Mouse (Mus musculus) frontal cortex, adult (tissue): ENCODE measurements around the gene Klhl22.

Experiments
- ATAC-seq: cut with Nextera tagmentation; 2 replicates; pipeline ENCODE4 v1.9.2; 2017; ENCODE audit warnings: mild to moderate bottlenecking, moderate library complexity, mixed read lengths; ENCODE audit not compliant: low TSS enrichment

Klhl22 gene

DNA sequence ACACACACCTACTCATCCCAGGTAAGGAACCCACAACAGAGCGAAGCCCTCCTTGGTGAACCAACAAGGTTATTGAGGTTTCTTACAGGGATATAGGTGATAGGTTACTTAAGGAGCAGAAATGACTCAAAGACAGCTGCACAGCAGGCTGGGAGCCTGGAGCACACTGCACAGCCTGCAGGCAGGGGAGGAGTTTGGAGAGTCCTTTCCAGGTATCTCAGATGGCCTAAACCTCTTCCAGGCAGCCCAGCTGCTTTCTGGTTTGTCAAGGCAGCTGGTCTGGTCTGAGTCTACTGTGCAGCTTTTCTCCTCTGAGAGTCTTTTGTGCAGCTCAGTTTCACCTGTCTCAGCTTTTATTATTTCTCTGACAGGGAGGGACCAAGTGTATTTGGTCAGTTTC, 1.7 kb upstream of the Klhl22 start:
- no peak for ATAC-seq

DNA sequence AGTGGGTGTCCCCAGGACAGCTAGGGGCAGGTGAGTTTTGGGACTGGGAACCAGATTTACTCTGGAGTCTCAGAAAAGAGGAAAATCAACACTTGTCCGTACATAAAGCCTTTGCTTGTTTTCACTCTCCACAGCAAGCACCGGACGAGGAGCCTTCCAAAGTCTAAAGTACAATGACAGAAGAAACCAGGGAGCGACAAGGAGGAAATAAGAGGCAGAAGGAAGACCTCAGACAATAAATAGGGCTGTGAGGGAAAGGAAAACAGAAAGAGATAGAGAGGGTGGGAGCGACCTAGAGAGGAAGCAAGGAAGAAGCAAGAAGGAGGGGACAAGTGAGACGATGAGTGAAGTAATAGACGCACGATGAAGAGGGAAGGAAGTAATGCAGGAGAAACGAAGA, 516 bp upstream of the Klhl22 start:
- ATAC-seq: no peak; the same call in 1 of the 2 replicates

DNA sequence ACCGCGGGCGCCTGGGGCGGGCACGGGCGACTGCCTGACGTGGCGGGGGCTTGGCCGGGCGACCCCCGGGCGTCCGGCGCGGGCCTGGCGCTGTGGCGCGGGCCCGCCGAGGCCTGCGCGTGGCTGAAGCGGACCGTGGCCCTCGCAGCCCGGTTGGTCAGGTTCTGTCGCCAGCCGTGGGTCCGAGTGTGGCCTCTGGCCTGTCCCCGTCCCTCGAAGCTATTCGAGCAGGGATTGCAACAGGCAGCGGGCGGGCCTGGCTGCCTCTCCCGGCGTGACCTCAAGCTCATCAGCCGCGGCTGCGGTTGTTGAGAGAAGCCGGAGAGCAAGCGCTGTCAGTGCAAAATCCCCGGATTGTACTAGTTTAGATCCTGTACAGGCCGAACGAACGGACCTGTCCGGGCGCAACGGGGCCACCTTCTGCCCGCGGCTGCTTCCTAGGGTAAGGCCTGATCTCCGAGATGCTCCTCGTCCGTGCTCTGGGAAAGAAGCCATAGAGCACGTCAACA, 449 bp downstream of the Klhl22 start:
- peak; percentile 47 for ATAC-seq

DNA sequence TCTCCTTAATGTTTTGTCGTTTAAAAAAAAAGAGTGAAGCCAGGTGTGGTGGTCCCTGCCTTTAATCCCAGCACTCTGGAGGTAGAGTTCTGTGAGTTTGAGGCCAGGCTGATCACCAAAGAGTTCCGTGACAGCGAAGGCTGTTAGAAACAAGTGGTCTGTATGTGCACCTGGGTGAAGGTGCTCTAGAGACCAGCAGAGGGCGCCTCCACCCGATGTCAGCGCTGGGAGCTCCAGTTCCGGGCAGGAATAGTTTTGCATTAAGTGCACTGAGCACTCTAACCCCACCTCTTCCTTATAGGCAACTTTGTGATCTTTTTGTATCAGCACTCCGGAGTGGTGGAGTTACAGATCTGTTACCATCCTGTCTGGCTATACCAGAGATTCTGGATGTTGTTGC, 1.2 kb downstream of the Klhl22 start:
- ATAC-seq: no peak

DNA sequence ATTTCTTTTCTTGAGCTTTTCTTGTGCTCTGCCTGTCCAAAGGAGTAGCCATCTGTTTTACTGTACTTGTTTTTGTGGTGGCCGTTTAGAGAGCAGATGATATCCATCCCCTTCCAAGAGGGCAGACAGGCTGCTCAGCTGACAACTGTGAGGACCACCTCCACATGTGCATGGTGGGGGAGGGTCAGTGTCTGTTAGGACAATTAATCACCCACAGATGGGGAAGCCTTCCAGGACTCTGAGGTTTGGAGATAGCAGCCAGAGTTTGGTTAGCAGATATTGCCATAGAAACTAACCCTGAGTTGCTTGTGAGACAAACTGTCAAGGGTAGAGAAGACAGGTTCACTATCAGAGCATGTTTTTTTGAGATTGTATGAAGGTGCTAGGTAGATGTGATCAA, 1.7 kb downstream of the Klhl22 start:
- ATAC-seq: no peak

DNA sequence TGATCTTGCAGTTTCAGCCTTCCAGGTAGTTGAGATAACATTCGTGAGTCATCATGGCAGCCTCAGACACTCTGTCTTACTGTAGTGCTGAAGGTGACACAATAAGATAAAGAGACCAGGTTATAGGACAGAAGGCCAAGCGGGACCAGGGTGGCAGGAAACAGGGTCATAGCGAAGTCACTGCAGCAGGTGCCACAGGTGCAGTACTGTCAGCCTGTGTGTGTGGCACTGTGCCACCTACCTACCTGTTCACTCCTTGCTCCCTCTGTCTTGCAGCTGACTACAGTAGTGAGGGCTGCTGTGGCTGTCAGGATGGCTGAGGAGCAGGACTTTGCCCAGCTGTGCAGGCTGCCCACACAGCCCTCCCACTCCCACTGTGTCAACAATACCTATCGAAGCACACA, 4.7 kb downstream of the Klhl22 start:
- no peak for ATAC-seq

DNA sequence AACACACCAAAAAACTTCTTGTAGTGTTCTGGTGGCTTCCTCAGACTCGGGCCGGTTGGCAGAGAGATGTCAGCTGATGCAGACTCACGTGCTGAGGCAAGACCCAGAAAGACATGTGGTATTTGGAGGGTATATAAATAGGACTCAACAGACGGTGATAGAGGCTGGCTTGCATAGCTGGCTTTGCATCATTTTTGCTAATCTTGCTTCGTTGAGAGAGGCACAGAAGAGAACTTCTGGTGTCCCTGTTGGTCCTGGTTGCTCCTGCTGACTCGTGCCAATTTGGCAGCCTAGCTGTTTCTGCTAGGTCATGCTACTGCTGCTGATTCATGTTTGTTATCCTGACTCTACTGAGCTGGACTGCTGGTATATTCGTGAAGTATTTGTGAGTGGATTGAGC, 9.4 kb downstream of the Klhl22 start:
- ATAC-seq: peak; percentile 59

DNA sequence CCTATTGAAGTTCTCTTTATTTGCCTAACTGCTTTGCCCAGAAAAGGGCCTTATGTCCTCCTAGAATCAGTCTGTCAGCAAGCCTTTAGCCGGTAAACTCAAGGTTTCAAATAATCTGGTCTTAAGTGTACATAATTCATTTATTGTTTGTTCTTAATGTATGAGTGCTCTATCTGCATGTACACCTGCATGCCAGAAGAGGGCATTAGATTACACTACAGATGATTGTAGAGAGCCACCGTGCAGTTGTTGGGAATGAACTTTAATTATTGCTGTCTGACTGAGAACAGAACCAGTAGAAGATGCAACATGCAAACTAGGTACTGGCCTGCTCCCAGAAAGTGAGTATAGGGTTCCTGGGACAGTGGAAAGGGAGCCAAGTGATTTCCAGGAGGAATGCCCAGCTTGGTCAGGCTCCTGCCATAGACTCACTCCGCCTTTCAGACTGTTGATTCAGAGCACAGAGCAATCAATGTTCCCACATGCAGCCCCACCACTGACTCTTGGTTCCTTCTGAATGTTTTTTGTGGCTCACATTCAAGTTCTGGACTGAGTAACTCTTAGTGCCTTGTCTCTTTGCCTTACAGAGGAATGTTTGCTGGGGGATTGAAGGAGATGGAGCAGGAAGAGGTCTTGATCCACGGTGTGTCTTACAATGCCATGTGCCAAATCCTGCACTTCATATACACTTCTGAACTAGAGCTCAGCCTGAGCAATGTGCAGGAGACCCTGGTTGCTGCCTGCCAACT, 11.9 kb downstream of the Klhl22 start:
- no peak for ATAC-seq

DNA sequence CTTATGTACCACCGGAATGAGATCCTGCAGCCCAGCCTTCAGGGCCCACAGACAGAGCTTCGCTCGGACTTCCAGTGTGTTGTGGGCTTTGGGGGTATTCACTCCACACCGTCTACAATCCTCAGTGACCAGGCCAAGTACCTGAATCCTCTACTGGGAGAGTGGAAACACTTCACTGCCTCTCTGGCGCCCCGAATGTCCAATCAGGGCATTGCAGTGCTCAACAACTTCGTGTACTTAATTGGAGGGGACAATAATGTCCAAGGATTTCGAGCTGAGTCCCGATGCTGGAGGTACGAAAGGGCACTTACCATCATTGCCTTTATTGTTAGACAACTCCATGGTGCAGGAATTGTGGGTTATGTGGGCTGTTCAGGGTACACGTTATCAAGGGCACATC, 17.4 kb downstream of the Klhl22 start:
- ATAC-seq: no peak

DNA sequence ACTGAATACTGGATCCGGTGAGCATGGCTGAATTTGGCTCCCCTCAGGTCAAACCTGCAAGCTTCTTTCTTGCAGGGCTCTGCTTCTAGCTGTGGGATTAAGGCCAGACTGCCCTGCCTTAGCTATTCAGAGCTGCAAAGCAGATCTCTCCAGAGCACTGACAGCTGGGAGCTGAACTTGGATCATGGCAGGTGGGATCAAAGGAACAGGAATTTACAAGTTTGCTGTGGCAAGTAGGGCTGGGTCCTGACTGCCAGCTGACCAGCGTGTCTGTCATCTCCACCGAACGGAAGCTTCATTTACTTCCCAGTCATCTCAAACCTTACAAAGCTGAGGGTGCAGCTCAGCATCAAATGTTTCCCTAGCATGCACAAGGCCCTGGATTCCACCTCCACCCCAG, 18.8 kb downstream of the Klhl22 start:
- ATAC-seq: no peak

DNA sequence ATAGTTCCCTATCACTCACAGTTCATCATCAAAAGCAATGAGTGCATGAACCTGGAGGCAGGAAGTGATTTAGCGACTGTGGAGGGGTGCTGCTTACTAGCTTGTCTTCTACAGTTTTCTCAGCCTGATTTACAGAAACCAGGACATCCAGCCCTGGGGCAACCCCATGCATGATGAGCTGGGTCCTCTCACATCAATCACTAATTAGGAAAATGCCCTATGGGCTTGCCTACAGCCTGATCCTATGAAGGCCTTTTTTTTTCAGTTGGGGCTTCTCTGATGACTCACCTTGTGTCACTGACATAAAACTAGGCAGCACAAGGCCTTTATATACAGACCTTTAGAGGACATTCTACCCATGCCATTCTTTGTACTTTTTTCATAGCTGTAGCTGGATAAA, 20.3 kb downstream of the Klhl22 start:
- no peak for ATAC-seq

DNA sequence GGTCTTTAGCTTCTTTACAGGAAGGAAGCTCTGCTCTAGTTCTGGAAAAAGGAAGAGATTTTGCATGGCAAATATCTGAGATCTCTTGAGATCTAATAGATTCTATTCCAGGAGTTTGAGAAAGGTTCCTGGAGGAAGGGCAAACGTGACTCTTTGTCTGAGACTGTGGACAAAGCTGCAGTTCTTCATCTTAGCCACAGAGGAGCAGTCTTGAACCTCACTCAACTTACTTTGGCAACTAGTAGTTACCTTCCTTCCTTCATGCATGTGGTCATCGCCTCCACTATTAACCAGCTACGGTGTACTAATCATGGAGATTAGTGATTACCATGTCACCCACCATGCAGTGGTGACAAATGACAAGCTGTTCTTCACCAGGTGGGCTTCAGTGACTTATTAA, 25.9 kb downstream of the Klhl22 start:
- no peak; the same call in 1 of the 2 replicates for ATAC-seq

DNA sequence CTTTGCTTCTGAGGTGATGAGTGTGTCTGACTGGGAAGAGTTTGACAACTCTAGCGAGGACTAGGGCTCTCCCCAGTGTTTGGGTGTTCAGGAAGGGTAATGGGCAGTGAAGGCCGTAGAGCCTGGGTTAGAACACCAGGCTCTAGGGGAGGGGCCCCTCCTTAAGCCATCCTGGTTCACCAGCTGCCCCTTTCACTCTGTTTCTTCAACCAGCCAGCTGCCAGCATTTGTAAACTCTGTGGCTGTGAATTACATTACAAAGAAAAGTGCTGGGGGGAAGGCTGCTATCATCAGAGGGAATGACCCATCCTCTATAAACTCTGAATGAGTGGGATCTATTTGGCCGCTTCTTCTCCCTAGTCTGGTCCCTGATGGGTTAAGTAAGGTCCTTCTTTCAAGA, 33.3 kb downstream of the Klhl22 start:
- no peak for ATAC-seq

DNA sequence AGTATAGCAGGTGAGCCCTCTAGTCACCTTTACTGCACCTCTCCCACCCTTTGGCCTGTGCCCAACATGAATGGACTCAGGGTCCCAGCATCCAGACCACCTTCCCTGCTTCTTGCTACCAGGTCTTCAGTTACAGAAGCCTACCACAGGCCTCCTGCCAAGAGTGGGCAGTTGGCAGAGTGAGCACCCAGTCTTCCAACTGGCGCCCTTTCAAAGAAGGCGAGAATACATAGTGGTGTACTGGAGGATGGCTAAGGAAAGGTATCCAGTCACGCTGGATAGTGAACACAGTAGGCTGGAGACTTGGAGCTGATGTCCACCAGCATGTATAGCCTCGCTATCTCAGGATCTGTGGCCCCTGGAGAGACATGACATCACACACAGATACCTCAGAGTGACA, 34.6 kb downstream of the Klhl22 start:
- peak; percentile 72; the same call in 1 of the 2 replicates for ATAC-seq

DNA sequence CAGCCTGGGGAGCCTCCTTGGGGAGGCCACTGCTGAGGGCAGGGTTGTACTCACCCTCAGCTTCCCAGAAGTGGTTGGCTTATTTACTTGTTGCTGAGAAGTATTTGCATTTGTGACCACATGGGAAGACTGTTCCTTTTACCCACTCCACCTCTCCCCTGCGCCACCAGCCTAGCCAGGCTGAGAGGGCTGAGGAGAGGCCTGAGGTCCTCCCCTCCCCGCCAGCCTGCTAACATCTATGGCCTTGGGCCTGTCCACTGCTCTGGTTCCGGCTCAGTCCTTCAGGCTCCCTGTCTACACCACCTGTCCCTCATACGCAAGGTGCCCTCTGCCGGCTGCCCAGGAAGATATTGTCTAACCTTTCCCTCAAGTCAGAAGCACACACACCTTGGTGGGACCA, 36.2 kb downstream of the Klhl22 start:
- ATAC-seq: no peak

DNA sequence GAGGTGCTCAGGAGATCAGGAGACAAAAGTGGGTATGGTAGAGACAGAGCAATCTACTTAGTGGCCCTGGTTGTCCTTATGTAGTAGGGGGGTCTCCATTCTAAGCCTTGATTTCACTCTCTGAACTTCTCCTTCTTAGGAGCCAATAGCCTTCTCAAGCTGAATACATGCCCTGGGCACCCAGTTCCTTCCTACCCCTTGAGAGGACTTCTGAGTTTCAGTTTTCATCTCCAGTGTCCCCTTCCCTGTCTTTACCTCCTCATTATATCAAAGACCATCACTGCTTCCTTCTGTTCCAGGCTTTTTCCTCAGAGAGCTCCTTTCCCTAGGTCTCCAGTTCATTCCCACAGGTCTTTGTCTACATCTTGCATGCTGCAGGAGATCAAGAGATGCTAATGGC, 37.1 kb downstream of the Klhl22 start:
- ATAC-seq: no peak

DNA sequence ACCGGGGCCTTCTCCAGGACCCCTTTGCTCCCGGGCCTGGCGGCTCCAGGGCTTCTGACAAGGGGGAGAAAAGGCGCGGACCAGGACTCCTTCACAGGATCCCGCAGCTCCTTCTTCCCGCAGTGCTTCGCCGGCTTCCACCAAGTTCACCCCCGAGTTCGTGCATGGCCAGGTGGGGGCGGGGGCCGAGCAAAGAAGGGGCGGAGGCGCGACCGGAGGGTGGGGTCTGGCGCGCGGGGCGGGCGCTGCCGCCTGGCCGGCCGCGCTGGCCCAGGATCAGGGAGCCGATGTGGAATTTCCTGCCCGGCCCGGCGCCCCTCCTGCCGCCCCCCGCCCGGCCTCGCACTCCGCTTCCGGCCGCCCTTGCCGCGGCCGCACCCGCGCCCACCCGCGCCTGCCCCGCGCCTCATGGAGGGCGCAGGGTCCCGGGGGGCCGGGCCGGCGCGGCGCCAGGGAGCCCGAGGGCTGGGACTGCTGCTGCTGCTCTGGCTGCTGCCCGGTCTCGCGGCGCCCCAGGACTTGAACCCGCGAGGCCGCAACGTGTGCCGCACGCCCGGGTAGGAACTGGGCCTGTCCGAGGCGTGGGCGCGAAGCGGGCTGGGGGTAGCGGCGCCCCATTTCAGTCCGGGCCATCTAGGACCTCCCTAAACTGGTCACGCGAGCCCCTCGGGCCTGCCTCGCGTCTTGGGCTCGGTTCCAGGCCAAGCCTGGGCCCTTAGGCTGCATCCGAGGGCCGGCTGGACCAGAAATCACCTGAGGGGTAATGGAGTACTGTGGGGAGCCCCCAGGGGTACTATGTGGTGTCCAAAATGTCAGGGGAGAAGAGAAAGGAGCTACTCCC, 37.8 kb downstream of the Klhl22 start, which contains the start of gene Scarf2:
TSS of gene Scarf2 (plus strand) at position 312 of the 841 bp plus-strand sequence.
- no peak for ATAC-seq

DNA sequence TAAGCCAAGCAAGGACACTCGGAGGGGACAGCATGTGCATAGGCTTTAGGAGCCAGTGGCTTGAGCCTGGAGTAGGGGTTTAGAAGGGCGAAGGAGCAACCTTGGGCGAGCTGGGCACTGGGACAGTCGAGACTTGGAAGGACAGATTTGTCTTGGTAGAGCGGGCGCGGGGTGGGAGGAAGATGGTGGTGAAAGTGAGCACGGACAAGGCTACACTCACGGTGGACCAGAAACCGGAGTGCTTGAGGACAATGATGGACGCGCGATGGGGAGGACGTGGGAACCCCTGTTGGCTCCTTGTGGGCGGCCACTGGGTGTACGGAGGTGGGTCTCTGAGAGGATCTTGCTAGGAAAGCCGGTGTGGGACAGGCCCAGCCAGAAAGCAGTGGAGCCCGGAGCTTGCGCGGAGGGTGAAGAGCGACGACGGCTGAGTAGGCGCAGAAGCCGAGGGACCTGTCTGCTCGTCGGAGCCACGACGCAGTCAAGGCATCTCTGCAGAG, 38.4 kb downstream of the Klhl22 start:
- ATAC-seq: no peak

DNA sequence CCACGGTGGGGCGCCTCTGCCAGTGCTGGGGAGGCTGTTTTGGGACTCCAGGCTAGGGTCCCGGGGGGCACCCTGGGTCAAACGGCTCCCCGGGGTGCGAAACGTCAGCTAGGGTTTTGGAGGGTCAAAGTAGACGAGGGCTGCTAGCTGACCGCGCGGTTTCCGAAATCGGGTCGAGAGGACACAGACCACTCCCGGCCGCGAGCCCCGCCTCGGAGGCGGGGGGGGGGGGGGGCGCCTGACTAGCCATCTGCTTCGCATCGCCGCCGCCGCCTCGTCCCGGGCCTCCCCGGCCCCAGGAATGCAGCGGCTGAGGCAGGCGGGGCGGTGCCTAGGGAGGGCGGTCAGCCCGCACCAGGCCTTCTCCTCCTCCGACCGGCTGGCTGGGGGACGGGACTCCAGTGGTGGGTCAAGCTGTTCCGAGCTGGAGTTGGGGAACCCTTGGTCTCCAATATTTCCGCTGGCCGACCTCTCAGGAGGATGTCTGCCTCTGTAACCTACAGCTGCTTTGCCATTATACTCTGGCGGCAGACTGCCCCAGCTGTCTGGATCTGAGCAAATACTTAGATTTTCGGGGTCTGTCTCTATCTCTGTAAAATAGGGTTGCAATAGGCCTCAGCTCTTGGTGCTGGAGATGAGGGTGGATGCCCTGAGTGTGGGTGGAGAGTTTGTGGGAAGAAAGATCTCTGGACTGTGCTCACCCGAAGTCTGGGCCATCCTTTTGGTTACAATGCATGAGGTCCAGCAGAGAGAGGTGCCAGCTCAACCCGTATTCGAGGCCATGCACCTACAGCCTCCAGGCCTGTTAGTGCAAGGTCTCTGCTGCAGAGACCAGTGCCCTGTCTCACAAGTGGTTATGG, 39.1 kb downstream of the Klhl22 start:
- ATAC-seq: no peak

DNA sequence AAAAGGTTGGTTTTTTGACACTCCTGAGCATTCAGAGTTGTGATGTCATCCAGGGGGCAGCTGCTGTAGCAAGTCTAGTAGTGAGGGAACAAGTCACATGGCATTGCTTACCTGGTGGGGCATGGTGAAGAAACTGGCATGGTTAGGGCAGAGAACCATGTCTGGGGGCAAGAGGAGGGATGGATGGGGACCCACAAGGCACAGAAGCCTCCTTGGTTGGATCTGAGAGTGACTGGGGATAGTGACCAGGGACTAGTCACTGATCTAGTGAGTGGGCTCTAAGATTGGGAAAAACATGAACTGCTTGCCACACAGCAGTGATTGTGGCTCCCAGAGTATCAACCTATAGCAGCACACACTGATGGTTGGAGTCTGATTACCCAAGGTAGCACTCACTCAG, 40.2 kb downstream of the Klhl22 start:
- ATAC-seq: no peak

DNA sequence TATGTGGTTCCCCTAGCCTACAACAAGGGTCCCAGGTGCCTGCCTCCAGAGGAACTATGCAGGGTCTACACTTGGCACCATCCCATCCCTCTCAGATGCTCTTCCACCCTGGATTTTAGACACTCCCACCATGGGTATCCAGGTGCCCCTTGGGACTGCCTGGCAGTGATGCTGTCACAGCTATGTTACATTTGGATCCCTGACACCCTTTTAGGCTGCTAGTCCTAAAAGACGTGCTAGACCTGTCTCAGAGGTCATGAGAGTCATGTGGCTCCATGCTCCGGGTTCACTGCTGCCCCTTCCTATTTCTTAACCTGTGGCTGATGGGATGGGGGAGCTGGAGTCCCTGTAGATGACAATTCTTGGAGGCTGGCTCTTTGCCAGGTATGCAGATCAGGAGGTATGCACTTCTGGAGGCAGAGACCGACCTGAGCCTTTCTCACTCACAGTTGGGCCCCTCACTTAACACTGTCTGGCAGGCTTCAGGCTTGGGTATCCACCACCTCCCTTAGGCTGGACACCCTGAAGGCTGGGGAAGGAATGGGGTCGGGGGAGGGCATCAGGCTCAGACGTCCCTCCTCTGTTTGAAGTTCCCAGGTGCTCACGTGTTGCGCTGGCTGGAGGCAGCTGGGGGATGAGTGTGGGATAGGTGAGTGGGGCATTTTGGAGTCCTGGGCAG, 42.5 kb downstream of the Klhl22 start:
- no peak for ATAC-seq
